Mouse (Mus musculus) ovary, adult 10 weeks (tissue): ENCODE data around the gene Rab8a. TPM values are rescaled to one million over a fixed set of nuclear protein-coding genes. Genes with fewer than 3 reads are reported as not detected.

Experiments used
- polyA plus RNA-seq: library from polyadenylated mRNA; stranded (reverse); fragments of 350-450 nt; fragmentation: Illumina TruSeq; extraction: RNeasy Lipid Tissue Mini Kit (QIAGEN cat#74804); gene quantifications from one replicate; pipeline ENCODE4 v1.2.3, GENCODE M21; 2014

Rab8a gene
- 45.2 TPM for polyA plus RNA-seq

GRCm38 (mm10) chr8:72160707-72161697, at the start of gene Rab8a:
TSS of gene Rab8a (plus strand) at chr8:72161200.

GRCm38 (mm10) chr8:72134756-72135445, 26.1 kb upstream of the Rab8a start, which contains the start of gene Tpm4:
TSS of gene Tpm4 (plus strand) at chr8:72134975.

GRCm38 (mm10) chr8:72189417-72190214, 28.6 kb downstream of the Rab8a start, which contains the start of gene Hsh2d:
TSS of gene Hsh2d (plus strand) at chr8:72189638.

GRCm38 (mm10) chr8:72212751-72213150, 51.8 kb downstream of the Rab8a start, which contains the start of gene Cib3:
TSS of gene Cib3 (minus strand) at chr8:72212837.

GRCm38 (mm10) chr8:72213536-72213935, 52.5 kb downstream of the Rab8a start, which contains the start of gene Gm11034:
TSS of gene Gm11034 (minus strand) at chr8:72213636.

GRCm38 (mm10) chr8:72219541-72220363, 58.8 kb downstream of the Rab8a start, which contains the start of gene Fam32a:
TSS of gene Fam32a (plus strand) at chr8:72219730.

Other genes starting within 250 kb of the Rab8a start
- 56.3 TPM for gene Zfp961, start 210.2 kb upstream of the Rab8a start, polyA plus RNA-seq
- gene Cyp4f18, start 151.6 kb upstream of the Rab8a start, polyA plus RNA-seq: not detected
- gene Olfr372, start 120.0 kb upstream of the Rab8a start, polyA plus RNA-seq: not detected
- gene Olfr373, start 78.0 kb upstream of the Rab8a start, polyA plus RNA-seq: not detected
- not detected for gene Olfr374, start 54.2 kb upstream of the Rab8a start, polyA plus RNA-seq
- 645 TPM for gene Tpm4, start 26.2 kb upstream of the Rab8a start, polyA plus RNA-seq
- not detected for gene Hsh2d, start 28.4 kb downstream of the Rab8a start, polyA plus RNA-seq
- gene Cib3, start 51.6 kb downstream of the Rab8a start, polyA plus RNA-seq: not detected
- not detected for gene Gm11034, start 52.4 kb downstream of the Rab8a start, polyA plus RNA-seq
- 71.7 TPM for gene Fam32a, start 58.5 kb downstream of the Rab8a start, polyA plus RNA-seq
- 17.5 TPM for gene Ap1m1, start 78.8 kb downstream of the Rab8a start, polyA plus RNA-seq
- gene Gm10282, start 144.1 kb downstream of the Rab8a start, polyA plus RNA-seq: 3.6 TPM
- gene Klf2, start 157.8 kb downstream of the Rab8a start, polyA plus RNA-seq: 13.2 TPM